Mouse (Mus musculus) testis, adult 2 months (tissue): ENCODE data around the gene Ypel2.

Experiments
- CTCF ChIP-seq: fragments of 200-500 bp; IDR thresholded peaks from 2 replicates; pipeline ENCODE4 v1.5.1; 2012; ENCODE audit warnings: low read depth, mild to moderate bottlenecking, inconsistent platforms, low read length, moderate library complexity; ENCODE audit not compliant: control insufficient read depth, insufficient read depth, insufficient replicate concordance
- POLR2A ChIP-seq: fragments of 200-500 bp; IDR thresholded peaks from 2 replicates; pipeline ENCODE4 v1.6.1; 2012; ENCODE audit warnings: low read depth, mild to moderate bottlenecking, inconsistent platforms, low read length, moderate library complexity; ENCODE audit not compliant: control insufficient read depth

- TF ChIP-seq POLR2A: no peak
- no peak for TF ChIP-seq CTCF
Observed at GRCm38 (mm10) chr11:86971057-86971753, 22.3 kb downstream of the Ypel2 start.
